Mouse (Mus musculus) cortical plate, adult 2 months (tissue): ENCODE results near the gene Hivep3.

Experiments used
- CTCF ChIP-seq: fragments of 200-500 bp; IDR thresholded peaks from 2 replicates; pipeline ENCODE4 v1.5.1; 2011; ENCODE audit warnings: mild to moderate bottlenecking, control low read depth, low read length; ENCODE audit not compliant: insufficient read depth; ENCODE audit errors: extremely low read depth
- POLR2A ChIP-seq: fragments of 200-500 bp; IDR thresholded peaks from 2 replicates; pipeline ENCODE4 v1.6.1; 2011; ENCODE audit warnings: mild to moderate bottlenecking, low read length, control low read depth; ENCODE audit not compliant: insufficient read depth; ENCODE audit errors: extremely low read depth

DNA sequence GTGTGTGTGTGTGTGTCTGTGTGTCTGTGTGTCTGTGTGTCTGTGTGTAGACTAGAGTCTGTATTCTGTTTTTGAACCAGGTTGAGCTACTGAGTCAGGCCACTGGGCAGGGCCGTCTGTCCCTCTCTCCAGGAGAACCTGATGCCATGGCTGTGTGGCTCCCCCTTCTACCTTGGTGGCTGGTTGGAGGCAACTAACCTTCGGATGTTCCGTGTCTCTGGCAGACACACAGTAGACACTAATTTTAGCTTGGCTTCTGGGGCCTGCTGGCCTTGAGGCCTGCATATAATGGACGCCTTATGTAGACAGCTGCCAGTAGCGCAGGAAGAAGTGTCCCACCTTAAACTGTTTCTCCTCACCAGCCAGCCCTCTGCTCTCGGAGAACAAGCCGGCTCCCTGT, 267.3 kb downstream of the Hivep3 start:
- no peak for TF ChIP-seq CTCF
- no peak for TF ChIP-seq POLR2A
